Mouse (Mus musculus) cerebellum, postnatal 25 days (tissue): ENCODE data around the gene Ddi2.

Source experiments
- DNase-seq, 2 experiments: peaks; one replicate each; pipeline ENCODE4 v3.0.0; 2021; ENCODE audit warnings: mixed read lengths in 2 of 2

Ddi2 gene

GRCm38 (mm10) chr4:141688505-141688904 is 34.7 kb downstream of the Ddi2 start:
- no peak for DNase-seq

DNA sequence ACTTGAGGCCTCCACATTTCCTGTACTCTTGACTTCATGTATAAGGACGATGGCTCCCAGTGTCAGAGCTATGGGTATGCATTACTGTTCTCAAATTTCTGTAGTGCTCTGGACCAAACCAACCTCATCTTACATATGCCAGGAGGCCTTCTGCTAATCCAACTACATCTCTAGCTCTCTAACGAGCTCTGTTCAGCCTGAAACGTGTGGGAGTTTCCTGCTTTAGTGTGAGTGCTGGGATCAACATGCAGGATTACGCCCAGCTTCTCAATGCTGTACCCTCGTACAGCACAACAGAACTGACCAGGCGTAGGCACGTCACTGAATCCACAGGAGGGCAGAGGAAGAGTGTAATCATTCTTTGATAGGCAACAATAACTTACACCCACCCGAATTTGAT is 36.7 kb downstream of the Ddi2 start:
- DNase-seq = no peak

GRCm38 (mm10) chr4:141686093-141686492 is 37.1 kb downstream of the Ddi2 start:
- no peak for DNase-seq

DNA sequence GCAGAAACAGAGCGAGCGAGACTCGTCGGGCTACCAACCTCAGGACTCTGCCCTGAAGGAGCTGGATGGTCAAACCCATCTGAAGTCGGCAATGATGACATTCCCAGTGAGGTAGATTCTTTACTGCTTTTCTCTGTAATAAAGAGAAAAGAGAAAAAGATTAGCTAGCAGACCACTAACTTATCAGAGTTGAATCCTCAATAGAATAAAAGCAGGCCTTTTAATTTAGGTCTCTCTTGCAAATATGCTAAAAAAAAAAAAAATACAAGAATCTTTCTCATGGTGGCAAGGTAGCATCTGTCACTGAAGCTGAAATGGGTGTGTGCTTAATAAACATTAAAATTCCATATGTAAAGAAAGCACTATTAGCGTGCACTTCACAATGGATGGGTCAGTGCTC is 37.7 kb downstream of the Ddi2 start, which contains the start of gene Rsc1a1:
Gene Rsc1a1, minus strand, starts transcription at position 101 of the 400 bp plus-strand sequence.
- DNase-seq = no peak

GRCm38 (mm10) chr4:141682706-141683230 is 40.5 kb downstream of the Ddi2 start:
- DNase-seq = peak in 1 of 2 experiments; percentile 40

GRCm38 (mm10) chr4:141681767-141682166 is 41.5 kb downstream of the Ddi2 start:
- no peak for DNase-seq

GRCm38 (mm10) chr4:141680892-141681291 is 42.3 kb downstream of the Ddi2 start:
- DNase-seq = no peak

GRCm38 (mm10) chr4:141679016-141679415 is 44.2 kb downstream of the Ddi2 start:
- DNase-seq = no peak

DNA sequence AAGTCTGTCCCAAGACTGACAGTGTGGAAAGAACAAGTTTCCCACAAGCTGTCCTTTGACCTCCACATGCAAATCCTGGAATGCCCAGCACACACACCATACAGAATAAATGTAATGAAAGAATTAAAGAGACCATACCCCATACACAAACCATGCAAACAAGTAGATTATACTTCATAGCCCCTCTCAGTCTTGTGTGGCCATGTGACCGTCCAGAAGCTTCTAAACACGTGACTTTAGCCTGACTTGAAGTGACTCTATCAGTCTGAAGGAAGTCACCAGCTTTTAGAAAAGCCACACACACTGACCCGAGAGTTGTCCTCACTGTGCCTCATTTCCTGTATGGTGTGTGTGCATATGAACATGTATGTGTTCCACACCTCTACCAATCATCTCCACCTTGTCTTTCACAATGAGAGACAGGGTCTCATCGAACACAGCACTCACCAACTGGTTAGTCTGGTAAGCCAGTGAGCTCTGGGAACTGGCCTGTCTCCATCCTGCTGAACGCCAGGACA is 46.7 kb downstream of the Ddi2 start:
- DNase-seq = no peak

DNA sequence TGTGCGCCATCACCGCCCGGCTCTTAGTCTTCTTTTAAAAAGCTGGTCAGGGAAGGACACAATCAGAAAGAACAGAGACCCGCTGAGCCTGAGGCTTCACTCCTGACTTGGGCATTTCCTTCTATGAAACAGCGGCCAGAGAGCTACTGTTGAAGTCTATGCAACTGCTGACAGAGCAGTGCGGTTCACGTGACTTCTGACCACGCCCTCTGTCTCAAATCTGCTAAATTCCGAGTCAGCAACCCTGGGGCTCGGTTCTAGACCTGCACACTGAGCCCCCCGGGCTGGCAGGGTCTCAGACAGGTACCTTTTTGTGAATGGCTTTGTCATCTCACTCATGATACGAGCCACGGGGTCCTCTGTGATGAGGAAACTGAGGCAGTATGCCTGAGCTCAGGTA is 50.9 kb downstream of the Ddi2 start:
- no peak for DNase-seq

DNA sequence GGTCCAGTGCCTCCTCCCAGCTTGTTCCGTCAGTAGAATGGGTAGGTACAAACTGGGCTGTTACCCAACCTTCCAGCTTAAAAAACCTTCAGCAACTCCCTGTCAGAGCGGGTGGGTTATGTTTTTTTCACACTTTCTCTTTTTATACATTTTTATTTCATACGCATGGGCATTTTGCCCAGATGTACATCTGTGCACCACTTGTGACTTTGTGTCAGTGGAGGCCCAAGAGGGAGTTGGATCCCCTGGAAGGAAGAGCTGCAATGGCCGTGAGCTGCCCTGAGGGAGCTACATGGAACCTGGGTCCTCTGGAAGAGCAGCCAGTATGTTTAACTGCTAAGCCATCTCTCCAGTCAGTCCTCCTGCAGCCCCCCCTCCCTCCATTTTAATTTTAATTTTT is 51.8 kb downstream of the Ddi2 start:
- no peak for DNase-seq

DNA sequence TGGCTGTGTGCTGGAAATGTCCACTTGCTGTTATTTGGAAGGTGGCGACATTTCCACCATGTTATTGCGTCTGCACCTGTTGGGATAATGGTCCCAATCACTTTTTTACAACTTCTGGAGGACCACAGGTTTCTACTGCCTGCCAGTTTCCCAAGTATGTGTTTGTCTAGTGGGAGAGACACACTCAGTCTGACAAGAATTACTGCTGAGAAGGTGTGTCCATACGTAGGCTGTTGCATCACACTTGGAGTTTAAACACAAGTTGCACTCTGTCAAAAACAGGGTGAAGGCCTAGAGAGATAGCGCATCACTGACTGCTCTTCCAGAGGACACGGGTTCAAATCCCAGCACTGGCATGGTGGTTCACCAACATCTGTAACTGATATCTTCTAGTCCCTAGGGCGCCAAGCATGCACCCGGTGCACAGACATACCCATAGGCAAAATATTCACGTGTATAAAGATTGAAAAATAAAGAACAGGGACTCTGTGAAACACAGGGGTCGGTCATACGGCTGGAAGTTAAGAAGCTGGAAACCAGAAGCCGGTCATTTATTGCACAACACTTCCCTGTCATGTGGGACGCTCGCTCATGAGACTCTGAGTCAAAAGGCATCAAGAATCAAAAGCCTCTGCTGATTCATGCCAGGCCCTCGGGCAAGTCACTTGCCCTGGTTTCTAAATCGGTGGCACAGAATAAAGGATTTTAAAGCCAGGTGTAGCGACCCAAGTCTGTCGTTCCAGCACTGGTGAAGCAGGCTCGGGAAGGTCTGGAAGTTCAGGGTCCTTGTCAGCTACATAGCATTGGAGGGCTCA is 53.1 kb downstream of the Ddi2 start:
- DNase-seq = peak in 1 of 2 experiments; percentile 26

DNA sequence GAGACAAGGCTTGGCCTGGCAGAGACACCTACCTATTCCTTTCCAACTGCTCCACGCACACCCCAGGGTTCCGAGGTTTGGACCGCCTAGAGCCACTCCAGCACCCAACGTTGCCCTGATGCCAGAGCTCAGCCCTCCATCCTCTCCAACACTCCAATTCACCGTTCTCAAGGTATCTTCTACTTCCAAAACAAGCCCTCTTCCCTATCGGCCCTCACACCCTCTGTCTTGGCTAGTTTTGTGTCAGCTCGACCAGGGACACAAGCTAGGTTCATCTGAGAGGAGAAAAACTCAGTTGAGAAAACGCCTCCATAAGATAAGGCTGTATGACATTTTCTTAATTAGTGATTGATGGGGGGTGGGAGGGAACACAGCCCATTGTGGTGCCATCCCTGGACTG is 58.4 kb downstream of the Ddi2 start, which contains the start of gene Plekhm2:
Gene Plekhm2, minus strand, starts transcription at position 101 of the 400 bp plus-strand sequence.
- DNase-seq = no peak

- DNase-seq = peak; percentile 80 to 90
Measured at GRCm38 (mm10) chr4:141664011-141664745, 59.0 kb downstream of the Ddi2 start.

DNA sequence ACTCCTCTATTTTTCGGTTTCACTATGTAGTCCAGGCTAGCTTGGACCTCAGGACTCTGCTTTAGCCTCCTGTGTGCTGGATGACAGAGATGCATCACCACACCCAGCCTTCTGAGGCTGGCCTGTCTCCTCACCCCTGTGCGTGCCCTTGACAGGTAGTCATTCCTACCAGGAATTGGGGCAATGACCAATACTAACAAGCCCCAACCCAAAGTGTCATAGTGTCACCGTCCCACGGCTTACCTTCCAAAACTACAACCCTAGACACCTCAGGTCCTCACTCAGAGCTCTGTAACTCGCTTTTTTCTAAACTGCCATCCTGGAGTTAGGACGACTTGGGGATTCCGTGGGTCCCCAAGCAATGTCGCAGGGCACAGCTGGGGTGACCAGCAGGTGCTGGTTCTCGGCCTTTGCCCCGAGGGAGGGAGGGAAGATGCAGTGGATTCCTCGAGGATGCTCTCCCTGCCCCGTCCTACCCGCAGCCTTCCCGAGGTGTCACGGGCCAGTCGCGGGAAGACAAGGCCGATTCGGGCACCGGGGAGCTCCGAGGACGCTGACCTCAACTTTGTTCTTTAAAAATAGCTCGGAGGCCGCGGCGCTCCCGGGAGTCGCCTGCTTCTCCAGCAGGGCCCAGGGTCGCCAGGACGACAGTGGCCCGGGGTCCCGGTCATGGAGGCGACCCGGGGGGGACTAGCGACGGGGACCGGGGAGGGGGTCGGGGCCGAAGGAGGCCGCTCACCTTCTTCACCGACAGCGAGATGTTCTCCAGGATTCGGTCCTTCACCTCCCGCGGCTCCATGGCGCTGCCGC is 59.9 kb downstream of the Ddi2 start:
- DNase-seq = peak; percentile 57 to 60

- DNase-seq = no peak
Measured at GRCm38 (mm10) chr4:141660884-141661283, 62.3 kb downstream of the Ddi2 start.

- DNase-seq = no peak
Measured at GRCm38 (mm10) chr4:141659739-141660138, 63.5 kb downstream of the Ddi2 start.

- peak in 1 of 2 experiments; percentile 51 for DNase-seq
Measured at GRCm38 (mm10) chr4:141658846-141659484, 64.3 kb downstream of the Ddi2 start.

- no peak for DNase-seq
Measured at GRCm38 (mm10) chr4:141656932-141657331, 66.3 kb downstream of the Ddi2 start.

GRCm38 (mm10) chr4:141655908-141656608 is 67.2 kb downstream of the Ddi2 start:
- DNase-seq = peak; percentile 67 to 68

- DNase-seq = no peak
Measured at GRCm38 (mm10) chr4:141654509-141654908, 68.7 kb downstream of the Ddi2 start.
